Mouse (Mus musculus): ENCODE data around the gene Basp1. TPM values are rescaled to one million over a fixed set of nuclear protein-coding genes. Genes with fewer than 3 reads are reported as not detected.

Gene Basp1
- polyA plus RNA-seq, 1 experiment from 2014 or later, result 139 TPM

DNA sequence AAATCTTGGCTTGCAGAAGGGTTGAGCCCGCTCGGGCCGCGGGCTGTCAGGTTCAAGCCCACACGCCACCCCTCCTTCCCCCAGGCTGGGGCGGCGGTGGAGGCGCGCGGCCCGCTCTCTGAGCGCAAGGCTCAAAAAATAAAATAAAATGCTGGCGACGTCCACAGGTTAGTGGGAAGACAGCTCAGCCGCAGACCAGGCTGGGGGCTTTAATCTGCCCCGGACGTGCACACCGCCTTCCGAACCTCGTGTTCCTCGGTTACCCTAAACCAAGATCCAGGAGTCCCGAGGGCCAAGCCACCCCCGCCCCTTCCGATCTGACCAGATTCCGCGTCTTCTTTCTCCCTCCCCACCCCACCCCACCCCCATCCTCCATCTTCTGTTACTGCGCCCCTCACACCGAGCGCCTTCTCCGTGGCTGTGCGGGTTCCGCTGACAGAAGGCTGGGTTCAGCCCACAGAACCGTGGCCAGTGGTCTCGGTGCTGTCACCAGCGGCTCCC, 753 bp downstream of the Basp1 start:
- Histone ChIP-seq H3K27ac (ENCODE audit: low read depth, low read length) (peak overlapping the region; percentile 98), H3K27me3 (ENCODE audit: control insufficient read depth, insufficient read depth, low read length) (no peaks in the 10 kb centered on the region), H3K4me1 (replicated peaks; ENCODE audit: control insufficient read depth, insufficient read depth, low read length) (no peaks in the 10 kb centered on the region; the same call in 1 of the 2 replicates), H3K9ac (ENCODE audit: low read length) (peak overlapping the region; percentile 99), H3K36me3 (ENCODE audit: control insufficient read depth, insufficient read depth, low read length) (no peaks in the 10 kb centered on the region), H3K4me3 (ENCODE audit: low read depth, low read length) (peak overlapping the region; percentile 98), H3K9me3 (ENCODE audit: control insufficient read depth, low read length) (no peaks in the 10 kb centered on the region), H3K4me2 (ENCODE audit: low read depth, low read length, severe bottlenecking) (peak overlapping the region; percentile 64)
- peak; percentile 85 for DNase-seq (ENCODE audit: low spot score)
- ATAC-seq (replicated peaks; ENCODE audit: low FRiP score), result peak; percentile 31
- WGBS, result under 1% methylated on average over 35 of the region's 35 CpGs

DNA sequence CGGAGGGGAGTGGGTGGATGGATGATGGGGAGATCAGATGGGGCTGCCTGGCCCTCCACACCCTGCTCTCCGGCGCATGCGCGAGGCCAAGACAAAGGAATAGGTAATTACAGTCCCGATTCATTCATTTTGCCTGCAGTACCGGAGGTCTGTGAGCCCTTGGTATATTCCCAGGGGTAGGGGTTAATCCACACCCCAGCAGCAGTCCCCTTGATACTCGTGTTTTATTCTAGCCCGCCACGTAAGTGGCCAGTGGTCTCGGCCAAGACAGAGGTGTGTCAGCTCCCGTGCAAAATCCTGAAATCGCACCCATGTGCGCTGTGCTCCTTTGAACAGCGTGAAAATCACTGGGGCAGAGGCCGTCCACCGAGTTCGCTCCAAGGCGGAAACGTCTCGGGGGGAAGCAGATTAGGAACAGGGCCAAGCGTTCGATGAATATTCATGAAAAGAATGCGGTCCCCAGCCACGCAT, 1.4 kb downstream of the Basp1 start:
- Histone ChIP-seq H3K36me3 (ENCODE audit: control insufficient read depth, insufficient read depth, low read length) (no peaks in the 10 kb centered on the region), H3K4me1 (replicated peaks; ENCODE audit: control insufficient read depth, insufficient read depth, low read length) (no peaks in the 10 kb centered on the region; the same call in 1 of the 2 replicates), H3K4me3 (ENCODE audit: low read depth, low read length) (peak overlapping the region; percentile 98), H3K27ac (ENCODE audit: low read depth, low read length) (peak overlapping the region; percentile 98), H3K9ac (ENCODE audit: low read length) (peak overlapping the region; percentile 99), H3K27me3 (ENCODE audit: control insufficient read depth, insufficient read depth, low read length) (no peaks in the 10 kb centered on the region), H3K4me2 (ENCODE audit: low read depth, low read length, severe bottlenecking) (peak overlapping the region; percentile 64), H3K9me3 (ENCODE audit: control insufficient read depth, low read length) (no peaks in the 10 kb centered on the region)
- ATAC-seq (replicated peaks; ENCODE audit: low FRiP score), result peak; percentile 79
- DNase-seq (ENCODE audit: low spot score), result peak; percentile 92
- WGBS, result 0% methylated on average over 25 of the region's 25 CpGs

DNA sequence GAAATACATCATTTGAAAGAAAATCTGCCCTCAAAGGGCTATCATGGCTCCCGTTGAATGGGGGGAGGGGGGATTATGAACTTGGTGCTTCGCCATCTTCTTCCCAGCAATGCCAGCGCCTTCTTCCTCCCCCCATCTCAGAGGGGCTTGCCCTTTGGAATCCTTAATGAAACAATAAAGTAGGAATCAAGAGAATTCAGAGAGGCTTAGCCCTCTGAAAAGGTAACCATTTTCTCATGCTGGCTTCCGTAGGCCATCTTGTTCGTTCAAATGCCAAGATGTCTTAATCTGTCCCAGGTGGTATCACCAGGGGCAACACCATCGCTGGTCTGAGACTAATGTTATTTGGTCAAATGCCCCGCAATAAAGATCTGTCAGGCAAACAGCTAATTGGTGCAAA, 2.1 kb downstream of the Basp1 start:
- DNase-seq (ENCODE audit: low spot score), result peak; percentile 52
- no peak for ATAC-seq (replicated peaks; ENCODE audit: low FRiP score)
- H3K4me3 ChIP-seq (ENCODE audit: low read depth, low read length), result peak overlapping the region; percentile 98
- WGBS, result 15% methylated on average over 7 of the region's 7 CpGs
- peak overlapping the region; percentile 99 for H3K9ac ChIP-seq (ENCODE audit: low read length)
- peak overlapping the region; percentile 64 for H3K4me2 ChIP-seq (ENCODE audit: low read depth, low read length, severe bottlenecking)
- no peaks in the 10 kb centered on the region for H3K9me3 ChIP-seq (ENCODE audit: control insufficient read depth, low read length)
- H3K27ac ChIP-seq (ENCODE audit: low read depth, low read length), result peak overlapping the region; percentile 98
- no peaks in the 10 kb centered on the region; the same call in 1 of the 2 replicates for H3K4me1 ChIP-seq (replicated peaks; ENCODE audit: control insufficient read depth, insufficient read depth, low read length)
- no peaks in the 10 kb centered on the region for H3K27me3 ChIP-seq (ENCODE audit: control insufficient read depth, insufficient read depth, low read length)
- no peaks in the 10 kb centered on the region for H3K36me3 ChIP-seq (ENCODE audit: control insufficient read depth, insufficient read depth, low read length)

DNA sequence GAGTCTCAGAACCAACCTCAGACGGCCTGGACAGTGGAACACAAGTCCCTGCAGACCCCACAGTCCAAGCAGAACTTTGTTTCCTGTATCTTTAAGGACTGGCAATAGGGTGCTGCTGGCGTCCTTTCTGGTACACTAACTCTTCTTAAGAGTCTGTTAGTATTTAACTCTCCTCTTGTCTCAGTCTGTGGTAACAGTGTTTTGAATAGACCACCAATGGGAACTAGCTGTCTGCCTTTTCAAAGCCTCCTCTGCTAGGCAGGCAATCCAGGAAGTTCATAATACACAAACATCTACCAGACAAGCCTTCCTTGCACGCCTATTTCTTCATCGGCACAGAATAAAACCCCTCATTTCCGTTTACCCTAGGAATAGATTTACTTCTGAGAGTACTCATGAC, 7.6 kb downstream of the Basp1 start:
- Histone ChIP-seq H3K4me2 (ENCODE audit: low read depth, low read length, severe bottlenecking) (no peak overlapping the region), H3K36me3 (ENCODE audit: control insufficient read depth, insufficient read depth, low read length) (peaks cover 3% of the 10 kb centered on the region; the same call in 1 of the 2 replicates), H3K27me3 (ENCODE audit: control insufficient read depth, insufficient read depth, low read length) (no peaks in the 10 kb centered on the region), H3K9ac (ENCODE audit: low read length) (no peak overlapping the region), H3K9me3 (ENCODE audit: control insufficient read depth, low read length) (no peaks in the 10 kb centered on the region), H3K4me1 (replicated peaks; ENCODE audit: control insufficient read depth, insufficient read depth, low read length) (no peaks in the 10 kb centered on the region), H3K4me3 (ENCODE audit: low read depth, low read length) (no peak overlapping the region), H3K27ac (ENCODE audit: low read depth, low read length) (no peak overlapping the region)
- ATAC-seq (replicated peaks; ENCODE audit: low FRiP score) (no peak), DNase-seq (ENCODE audit: low spot score) (no peak)
- WGBS, result 85% methylated on average over 5 of the region's 5 CpGs

DNA sequence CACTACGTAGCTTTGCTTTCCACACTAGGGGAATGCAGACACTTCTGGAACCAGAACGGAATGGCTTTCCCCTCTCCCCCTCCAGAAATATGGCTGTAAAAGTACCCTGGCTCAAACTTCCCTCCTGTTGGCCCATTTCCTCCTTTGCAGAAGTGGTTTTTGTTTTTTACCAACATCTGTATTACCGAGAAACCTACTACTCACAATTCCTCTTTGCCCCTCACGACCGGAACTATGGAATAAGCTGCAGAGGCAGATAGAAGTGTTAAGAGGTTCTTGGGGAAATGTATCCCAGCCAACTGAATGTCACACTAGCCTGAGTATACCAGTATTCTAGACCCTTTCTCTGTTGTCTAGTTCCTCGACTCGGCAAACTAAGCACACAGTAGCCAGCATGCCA, 9.7 kb downstream of the Basp1 start:
- H3K4me3 ChIP-seq (ENCODE audit: low read depth, low read length), result no peak overlapping the region
- H3K4me1 ChIP-seq (replicated peaks; ENCODE audit: control insufficient read depth, insufficient read depth, low read length), result peaks cover 2% of the 10 kb centered on the region; the same call in 1 of the 2 replicates
- peaks cover 7% of the 10 kb centered on the region; the same call in 1 of the 2 replicates for H3K36me3 ChIP-seq (ENCODE audit: control insufficient read depth, insufficient read depth, low read length)
- H3K9ac ChIP-seq (ENCODE audit: low read length), result no peak overlapping the region
- 94% methylated on average over 7 of the region's 7 CpGs for WGBS
- no peak for ATAC-seq (replicated peaks; ENCODE audit: low FRiP score)
- H3K4me2 ChIP-seq (ENCODE audit: low read depth, low read length, severe bottlenecking), result no peak overlapping the region
- no peak for DNase-seq (ENCODE audit: low spot score)
- no peaks in the 10 kb centered on the region for H3K9me3 ChIP-seq (ENCODE audit: control insufficient read depth, low read length)
- H3K27me3 ChIP-seq (ENCODE audit: control insufficient read depth, insufficient read depth, low read length), result no peaks in the 10 kb centered on the region
- H3K27ac ChIP-seq (ENCODE audit: low read depth, low read length), result no peak overlapping the region

DNA sequence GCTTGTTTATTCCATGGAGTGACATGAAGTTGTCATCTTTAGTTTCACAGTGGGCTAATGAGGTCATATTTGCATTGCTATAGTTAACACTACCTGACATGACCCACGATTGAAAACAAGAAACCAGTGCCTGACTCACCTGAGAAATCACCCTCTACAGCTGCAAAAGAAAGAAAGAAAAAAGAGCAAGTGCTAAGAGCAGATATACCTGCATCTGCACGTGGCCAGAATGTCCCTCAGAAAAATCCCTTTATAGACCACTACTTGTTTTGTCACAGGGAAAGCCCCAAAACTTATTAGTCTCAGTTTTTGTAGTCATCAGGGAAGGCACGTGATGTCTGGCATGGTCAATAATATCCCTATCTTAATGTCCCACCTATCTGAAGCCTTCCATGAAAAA, 11.6 kb downstream of the Basp1 start:
- Histone ChIP-seq H3K27ac (ENCODE audit: low read depth, low read length) (no peak overlapping the region), H3K9ac (ENCODE audit: low read length) (no peak overlapping the region), H3K4me2 (ENCODE audit: low read depth, low read length, severe bottlenecking) (no peak overlapping the region), H3K27me3 (ENCODE audit: control insufficient read depth, insufficient read depth, low read length) (no peaks in the 10 kb centered on the region), H3K4me1 (replicated peaks; ENCODE audit: control insufficient read depth, insufficient read depth, low read length) (peaks cover 2% of the 10 kb centered on the region; the same call in 1 of the 2 replicates), H3K4me3 (ENCODE audit: low read depth, low read length) (no peak overlapping the region), H3K36me3 (ENCODE audit: control insufficient read depth, insufficient read depth, low read length) (peaks cover 7% of the 10 kb centered on the region; the same call in 1 of the 2 replicates), H3K9me3 (ENCODE audit: control insufficient read depth, low read length) (no peaks in the 10 kb centered on the region)
- no peak for ATAC-seq (replicated peaks; ENCODE audit: low FRiP score)
- WGBS, result 79% methylated on average over 3 of the region's 3 CpGs
- no peak for DNase-seq (ENCODE audit: low spot score)

DNA sequence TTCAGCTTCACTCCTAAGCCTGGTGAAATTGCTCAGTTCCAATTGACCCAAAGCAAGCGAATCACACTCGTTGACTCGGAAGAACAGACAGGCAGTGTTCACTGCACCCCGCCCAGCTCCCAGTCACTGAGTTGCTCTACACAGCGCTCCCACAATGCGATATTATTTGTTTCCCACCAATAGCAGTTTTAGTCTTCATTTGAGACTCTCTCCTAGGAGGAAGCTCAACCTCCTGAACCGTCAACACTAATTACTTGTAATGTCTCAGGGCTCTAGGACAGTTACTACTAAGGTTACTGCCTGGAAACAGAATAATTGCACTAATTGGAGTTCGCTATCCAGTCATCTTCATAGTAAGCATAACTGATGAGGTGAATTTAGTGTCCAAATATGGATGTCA, 13.3 kb downstream of the Basp1 start:
- H3K4me1 ChIP-seq (replicated peaks; ENCODE audit: control insufficient read depth, insufficient read depth, low read length), result peaks cover 2% of the 10 kb centered on the region; the same call in 1 of the 2 replicates
- H3K4me3 ChIP-seq (ENCODE audit: low read depth, low read length), result no peak overlapping the region
- no peak overlapping the region for H3K4me2 ChIP-seq (ENCODE audit: low read depth, low read length, severe bottlenecking)
- H3K9ac ChIP-seq (ENCODE audit: low read length), result no peak overlapping the region
- H3K9me3 ChIP-seq (ENCODE audit: control insufficient read depth, low read length), result no peaks in the 10 kb centered on the region
- DNase-seq (ENCODE audit: low spot score) (no peak), ATAC-seq (replicated peaks; ENCODE audit: low FRiP score) (no peak; the same call in 1 of the 2 replicates)
- WGBS, result 87% methylated on average over 8 of the region's 8 CpGs
- no peaks in the 10 kb centered on the region for H3K27me3 ChIP-seq (ENCODE audit: control insufficient read depth, insufficient read depth, low read length)
- no peak overlapping the region for H3K27ac ChIP-seq (ENCODE audit: low read depth, low read length)
- peaks cover 7% of the 10 kb centered on the region; the same call in 1 of the 2 replicates for H3K36me3 ChIP-seq (ENCODE audit: control insufficient read depth, insufficient read depth, low read length)

DNA sequence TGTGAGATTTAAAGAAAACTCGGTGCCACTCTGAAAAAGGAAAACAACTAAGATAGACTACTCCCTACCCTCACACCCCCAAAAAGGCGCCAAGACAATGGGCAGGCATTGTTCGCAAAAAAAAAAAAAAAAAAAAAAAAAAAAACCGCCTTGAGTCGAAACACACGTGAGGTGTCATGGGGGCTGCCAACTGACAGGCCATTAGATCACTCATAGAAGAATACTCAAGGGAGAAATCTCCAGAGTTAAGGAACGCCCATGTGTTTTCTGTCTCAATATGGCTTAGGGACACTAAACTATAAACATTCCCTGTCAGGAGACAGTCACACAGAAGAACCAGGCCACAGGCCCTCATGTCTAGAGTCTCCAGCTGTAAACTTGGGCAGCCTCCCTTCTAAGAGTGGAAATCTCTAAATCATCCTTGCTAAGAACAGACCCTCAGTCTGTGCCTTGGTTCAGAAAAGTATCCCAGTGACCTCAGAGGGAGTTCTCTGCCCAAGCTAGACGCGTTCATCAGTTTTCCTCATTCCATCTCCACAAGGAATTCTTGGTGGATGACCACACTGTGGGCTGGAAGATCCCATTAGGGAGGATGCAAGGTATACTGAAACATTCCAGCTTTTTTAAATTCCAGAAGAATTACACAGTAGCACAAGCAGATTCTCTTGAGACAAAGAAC, 17.5 kb downstream of the Basp1 start:
- H3K27me3 ChIP-seq (ENCODE audit: control insufficient read depth, insufficient read depth, low read length), result no peaks in the 10 kb centered on the region
- WGBS, result 86% methylated on average over 9 of the region's 9 CpGs
- no peak for DNase-seq (ENCODE audit: low spot score)
- H3K4me1 ChIP-seq (replicated peaks; ENCODE audit: control insufficient read depth, insufficient read depth, low read length), result peaks cover 2% of the 10 kb centered on the region; the same call in 1 of the 2 replicates
- peaks cover 4% of the 10 kb centered on the region; the same call in 1 of the 2 replicates for H3K36me3 ChIP-seq (ENCODE audit: control insufficient read depth, insufficient read depth, low read length)
- H3K9ac ChIP-seq (ENCODE audit: low read length), result no peak overlapping the region
- ATAC-seq (replicated peaks; ENCODE audit: low FRiP score), result no peak
- no peaks in the 10 kb centered on the region for H3K9me3 ChIP-seq (ENCODE audit: control insufficient read depth, low read length)
- no peak overlapping the region for H3K4me3 ChIP-seq (ENCODE audit: low read depth, low read length)
- no peak overlapping the region for H3K27ac ChIP-seq (ENCODE audit: low read depth, low read length)
- H3K4me2 ChIP-seq (ENCODE audit: low read depth, low read length, severe bottlenecking), result no peak overlapping the region
